Mouse (Mus musculus) small intestine, adult 2 months (tissue): ENCODE data around the gene Lin54. TPM values are rescaled to one million over a fixed set of nuclear protein-coding genes. Genes with fewer than 3 reads are reported as not detected.

ENCODE experiments used
- H3K27ac ChIP-seq: fragments of 200-500 bp; 2 replicates; pipeline ENCODE4 v1.5.1; 2012; ENCODE audit warnings: low read depth, low read length, control low read depth, inconsistent platforms; ENCODE audit not compliant: insufficient read depth
- H3K27me3 ChIP-seq: fragments of 200-500 bp; 2 replicates; pipeline ENCODE4 v1.6.1; 2012; ENCODE audit warnings: mild to moderate bottlenecking, moderate library complexity, low read length, inconsistent platforms; ENCODE audit not compliant: control insufficient read depth, insufficient read depth
- H3K36me3 ChIP-seq: fragments of 200-500 bp; 2 replicates; pipeline ENCODE4 v1.6.1; 2012; ENCODE audit warnings: mild to moderate bottlenecking, low read length, control low read depth, inconsistent platforms; ENCODE audit not compliant: control insufficient read depth, insufficient read depth
- H3K4me1 ChIP-seq: fragments of 200-500 bp; 2 replicates; pipeline ENCODE4 v1.6.1; 2012; ENCODE audit warnings: low read length, inconsistent platforms, mixed read lengths; ENCODE audit not compliant: control insufficient read depth, insufficient read depth, insufficient read length
- H3K4me3 ChIP-seq: fragments of 200-500 bp; 2 replicates; pipeline ENCODE4 v1.5.1; 2012; ENCODE audit warnings: low read depth, mild to moderate bottlenecking, control low read depth, inconsistent platforms, low read length, moderate library complexity
- CTCF ChIP-seq: fragments of 200-500 bp; IDR thresholded peaks from 2 replicates; pipeline ENCODE4 v1.5.1; 2012; ENCODE audit warnings: low read depth, mild to moderate bottlenecking, control low read depth, inconsistent platforms, low read length, moderate library complexity, mixed read lengths; ENCODE audit not compliant: insufficient replicate concordance, insufficient read length; ENCODE audit errors: extremely low read depth
- POLR2A ChIP-seq: fragments of 200-500 bp; IDR thresholded peaks from 2 replicates; pipeline ENCODE4 v1.6.1; 2012; ENCODE audit warnings: low read depth, mild to moderate bottlenecking, control low read depth, inconsistent platforms, low read length, moderate library complexity
- WGBS: fragments of 180-500 bp; shearing (Covaris S2); methylation state at CpG from one replicate; pipeline ENCODE4 v1.1.7; 2018; 5-methylcytosine and 5-hydroxymethylcytosine counted together
- polyA plus RNA-seq: library from polyadenylated mRNA; depleted of rRNA; stranded (reverse); fragments of >200 nt; gene quantifications from 2 replicates; pipeline ENCODE4 v1.2.3, GENCODE M21; 2012

The Lin54 gene
- polyA plus RNA-seq, 1 experiment, result 6.3 TPM

- H3K27ac ChIP-seq, result no peak overlapping the region
- 52% methylated on average over 7 of the region's 7 CpGs for WGBS
- H3K27me3 ChIP-seq, result no peaks in the 10 kb centered on the region
- H3K4me1 ChIP-seq, result peaks cover 10% of the 10 kb centered on the region
- H3K4me3 ChIP-seq, result no peak overlapping the region
- peaks cover 44% of the 10 kb centered on the region for H3K36me3 ChIP-seq
- no peak for TF ChIP-seq POLR2A
- TF ChIP-seq CTCF, result no peak
Measured at GRCm38 (mm10) chr5:100423626-100424025, 76.8 kb downstream of the Lin54 start.

- no peak for TF ChIP-seq CTCF
- TF ChIP-seq POLR2A, result no peak
- no peak overlapping the region for H3K4me3 ChIP-seq
- H3K27me3 ChIP-seq, result no peaks in the 10 kb centered on the region
- peaks cover 34% of the 10 kb centered on the region for H3K36me3 ChIP-seq
- peaks cover 8% of the 10 kb centered on the region for H3K4me1 ChIP-seq
- WGBS, result 69% methylated on average over 4 of the region's 4 CpGs
- H3K27ac ChIP-seq, result no peak overlapping the region
Measured at GRCm38 (mm10) chr5:100418861-100419260, 81.6 kb downstream of the Lin54 start.

- WGBS, result 92% methylated on average over 2 of the region's 2 CpGs
- no peaks in the 10 kb centered on the region for H3K27me3 ChIP-seq
- H3K4me1 ChIP-seq, result peaks cover 10% of the 10 kb centered on the region
- no peak for TF ChIP-seq POLR2A
- TF ChIP-seq CTCF, result no peak
- H3K36me3 ChIP-seq, result peaks cover 30% of the 10 kb centered on the region
- no peak overlapping the region for H3K4me3 ChIP-seq
- H3K27ac ChIP-seq, result no peak overlapping the region
Measured at GRCm38 (mm10) chr5:100418077-100418476, 82.4 kb downstream of the Lin54 start.

- under 1% methylated on average over 81 of the region's 82 CpGs for WGBS
- H3K4me1 ChIP-seq, result peaks cover 14% of the 10 kb centered on the region
- H3K36me3 ChIP-seq, result peaks cover 17% of the 10 kb centered on the region
- H3K27ac ChIP-seq, result peak within 1 kb of the TSS; percentile 95
- H3K4me3 ChIP-seq, result peak within 1 kb of the TSS; percentile 89
- H3K27me3 ChIP-seq, result no peaks in the 10 kb centered on the region
- peak; percentile 73; the same call in 1 of the 2 replicates for TF ChIP-seq POLR2A
- no peak for TF ChIP-seq CTCF
Measured at GRCm38 (mm10) chr5:100415761-100416590, 84.5 kb downstream of the Lin54 start, which contains the start of gene Sec31a. Gene Sec31a (minus strand): TSS chr5:100416234.

GRCm38 (mm10) chr5:100414474-100415196, 85.8 kb downstream of the Lin54 start:
- no peaks in the 10 kb centered on the region for H3K27me3 ChIP-seq
- H3K4me1 ChIP-seq, result peaks cover 14% of the 10 kb centered on the region
- peak overlapping the region; percentile 75 for H3K27ac ChIP-seq
- peaks cover 9% of the 10 kb centered on the region for H3K36me3 ChIP-seq
- TF ChIP-seq POLR2A (no peak), CTCF (no peak)
- H3K4me3 ChIP-seq, result peak overlapping the region; percentile 54
- 10% methylated on average over 11 of the region's 11 CpGs for WGBS

GRCm38 (mm10) chr5:100412886-100413285, 87.6 kb downstream of the Lin54 start:
- no peak overlapping the region for H3K4me3 ChIP-seq
- H3K27me3 ChIP-seq, result no peaks in the 10 kb centered on the region
- H3K27ac ChIP-seq, result 0 out of 2 replicates have a peak overlapping the region, but pooled peaks have one; percentile 74
- H3K36me3 ChIP-seq, result peaks cover 14% of the 10 kb centered on the region
- peaks cover 14% of the 10 kb centered on the region for H3K4me1 ChIP-seq
- TF ChIP-seq CTCF (no peak), POLR2A (no peak)
- WGBS, result 26% methylated on average over 3 of the region's 3 CpGs

- TF ChIP-seq POLR2A, result no peak
- no peak for TF ChIP-seq CTCF
- 73% methylated on average over 5 of the region's 5 CpGs for WGBS
- H3K36me3 ChIP-seq, result peaks cover 32% of the 10 kb centered on the region
- no peaks in the 10 kb centered on the region for H3K27me3 ChIP-seq
- H3K4me1 ChIP-seq, result peaks cover 8% of the 10 kb centered on the region
- H3K4me3 ChIP-seq, result no peak overlapping the region
- no peak overlapping the region for H3K27ac ChIP-seq
Measured at GRCm38 (mm10) chr5:100410281-100410680, 90.2 kb downstream of the Lin54 start.
